11 mouse cellular contexts compared by ENCODE assay signal in genomic region chr13:28717404-28717803, GRCm38 (mm10).
DNase-seq lines count a peak whose midpoint lies in the region; ATAC-seq and TF ChIP-seq lines count a peak whose summit lies in the region.
"Had no signal": no experiment of that assay in that cellular context is flagged by ENCODE, and none has a peak within 500 bp of the region (broad histone marks: within the 10 kb centered on the region; RNA-seq: fewer than 3 reads in every experiment).

No protein-coding gene starts in this region.

- no peak for TF ChIP-seq CTCF in heart, adult 2 months (IDR thresholded peaks at IDR 0.05)
- no peak for TF ChIP-seq CTCF in kidney, postnatal 0 days (IDR thresholded peaks at IDR 0.05; ENCODE audit: low read depth)
- TF ChIP-seq CTCF in kidney, adult 2 months (conservative IDR thresholded peaks at IDR 0.05; ENCODE audit: insufficient read depth, insufficient read length, low read depth, low read length): no peak

- H3K36me3 ChIP-seq in heart, adult 2 months (ENCODE audit: control insufficient read depth, insufficient read depth, low read length): peaks cover 7% of the 10 kb centered on the region
- no peaks in the 10 kb centered on the region for H3K36me3 ChIP-seq in kidney, postnatal 0 days (ENCODE audit: insufficient read depth, low read length)
- H3K36me3 ChIP-seq in kidney, adult 2 months (ENCODE audit: control insufficient read depth, insufficient read depth, low read length): no peaks in the 10 kb centered on the region
- H3K36me3 ChIP-seq in forebrain, embryonic 16.5 days (ENCODE audit: control insufficient read depth, insufficient read depth): no peaks in the 10 kb centered on the region
- H3K36me3 ChIP-seq in myocyte (ENCODE audit: control insufficient read depth, insufficient read depth): no peaks in the 10 kb centered on the region
- H3K36me3 ChIP-seq: limb, embryonic 15.5 days had no signal

- H3K79me2 ChIP-seq in heart, adult 2 months (replicated peaks; ENCODE audit: control insufficient read depth, insufficient read depth, low read length): no peaks in the 10 kb centered on the region
- peaks cover 22% of the 10 kb centered on the region for H3K79me2 ChIP-seq in myocyte (ENCODE audit: control insufficient read depth, insufficient read depth)

- H3K27me3 ChIP-seq in heart, adult 2 months (ENCODE audit: control insufficient read depth, insufficient read depth, low read length): no peaks in the 10 kb centered on the region
- H3K27me3 ChIP-seq in kidney, postnatal 0 days (ENCODE audit: insufficient read depth, low read length): no peaks in the 10 kb centered on the region
- no peaks in the 10 kb centered on the region for H3K27me3 ChIP-seq in kidney, adult 2 months (replicated peaks; ENCODE audit: control insufficient read depth, insufficient read depth, low read length)
- H3K27me3 ChIP-seq in forebrain, embryonic 16.5 days (replicated peaks; ENCODE audit: control insufficient read depth, insufficient read depth, low read length): no peaks in the 10 kb centered on the region
- H3K27me3 ChIP-seq in myocyte (ENCODE audit: control insufficient read depth, insufficient read depth, insufficient read length): no peaks in the 10 kb centered on the region
- H3K27me3 ChIP-seq: limb, embryonic 15.5 days had no signal

- intact Hi-C loops in heart, adult 2 months (cut with DNase I): loop anchor here (5.0 kb wide), 2 partner anchors 170 to 235 kb away; partner anchors contain the start of gene Sox4

- no peak for TF ChIP-seq EP300 in heart, adult 2 months (IDR thresholded peaks at IDR 0.05; ENCODE audit: insufficient read depth, low read depth, low read length)

- H3K4me1 ChIP-seq in heart, adult 2 months (ENCODE audit: control insufficient read depth, insufficient read depth, low read length): peaks cover 13% of the 10 kb centered on the region
- H3K4me1 ChIP-seq in kidney, postnatal 0 days (replicated peaks; ENCODE audit: insufficient read depth, low read length): no peaks in the 10 kb centered on the region
- H3K4me1 ChIP-seq in kidney, adult 2 months (ENCODE audit: control insufficient read depth, insufficient read depth, low read length): peaks cover 4% of the 10 kb centered on the region; the same call in 1 of the 2 replicates
- H3K4me1 ChIP-seq in forebrain, embryonic 16.5 days (replicated peaks; ENCODE audit: control insufficient read depth, insufficient read depth, low read length): peaks cover 48% of the 10 kb centered on the region

- ATAC-seq in kidney, postnatal 0 days (replicated peaks; ENCODE audit: low FRiP score, low read depth): no peak
- no peak for ATAC-seq in forebrain, embryonic 16.5 days

- no peak overlapping the region for H3ac ChIP-seq in myocyte (ENCODE audit: control insufficient read depth, insufficient read length)

- peak overlapping the region; percentile 40 for H3K27ac ChIP-seq in heart, adult 2 months
- peak overlapping the region; percentile 40; the same call in 1 of the 2 replicates for H3K27ac ChIP-seq in kidney, postnatal 0 days
- no peak overlapping the region for H3K27ac ChIP-seq in kidney, adult 2 months (ENCODE audit: insufficient read depth, low read depth, low read length)
- peak overlapping the region; percentile 82 for H3K27ac ChIP-seq in forebrain, embryonic 16.5 days (ENCODE audit: low read length)
- H3K27ac ChIP-seq: limb, embryonic 15.5 days had no signal

- no peak overlapping the region for H3K9ac ChIP-seq in heart, adult 2 months (ENCODE audit: low read depth, low read length)
- no peak overlapping the region for H3K9ac ChIP-seq in kidney, postnatal 0 days (ENCODE audit: low read depth, low read length)
- no peak overlapping the region for H3K9ac ChIP-seq in forebrain, embryonic 16.5 days (replicated peaks; ENCODE audit: low read depth, low read length)
- H3K9ac ChIP-seq: limb, embryonic 15.5 days had no signal

- no peak overlapping the region for H3K4me2 ChIP-seq in kidney, postnatal 0 days (ENCODE audit: low read length)
- no peak overlapping the region for H3K4me2 ChIP-seq in forebrain, embryonic 16.5 days (ENCODE audit: low read length)
- no peak overlapping the region for H3K4me2 ChIP-seq in myocyte (ENCODE audit: low read depth)
- H3K4me2 ChIP-seq: limb, embryonic 15.5 days had no signal

- WGBS in heart, adult 2 months: 91% methylated on average over 4 of the region's 4 CpGs
- 91% methylated on average over 4 of the region's 4 CpGs for WGBS in kidney, postnatal 0 days
- 90% methylated on average over 4 of the region's 4 CpGs for WGBS in kidney, adult 2 months
- 92% methylated on average over 4 of the region's 4 CpGs for WGBS in forebrain, embryonic 16.5 days

- DNase-seq in heart, adult 2 months: no peak
- DNase-seq in heart, adult 18-20 months: no peak
- DNase-seq in kidney, postnatal 0 days (ENCODE audit: low spot score): no peak
- DNase-seq in kidney, adult 2 months: no peak
- no peak for DNase-seq in frontal cortex, postnatal 10 days (ENCODE audit: low spot score in 2 of 2)
- DNase-seq in right cerebral cortex, postnatal 25 days: no peak
- DNase-seq: adrenal gland, postnatal 25 days; cerebellum, adult 11-12 months had no signal

- no peak for TF ChIP-seq POLR2A in heart, adult 2 months (IDR thresholded peaks at IDR 0.05; ENCODE audit: insufficient read depth, low read depth, low read length)
- no peak for TF ChIP-seq POLR2A in kidney, adult 2 months (IDR thresholded peaks at IDR 0.05; ENCODE audit: low read depth, low read length)
- TF ChIP-seq POLR2A in myocyte (IDR thresholded peaks at IDR 0.05; ENCODE audit: insufficient read length, low read depth): no peak

- no peak overlapping the region for H3K4me3 ChIP-seq in heart, adult 2 months
- H3K4me3 ChIP-seq in kidney, postnatal 0 days (replicated peaks; ENCODE audit: low read depth, low read length): no peak overlapping the region
- H3K4me3 ChIP-seq in kidney, adult 2 months (ENCODE audit: insufficient read depth, low read depth, low read length): no peak overlapping the region
- no peak overlapping the region for H3K4me3 ChIP-seq in forebrain, embryonic 16.5 days (replicated peaks; ENCODE audit: low read length)
- H3K4me3 ChIP-seq in myocyte: no peak overlapping the region
- H3K4me3 ChIP-seq: limb, embryonic 15.5 days had no signal

- H3K9me3 ChIP-seq in kidney, postnatal 0 days (replicated peaks; ENCODE audit: low read length): no peaks in the 10 kb centered on the region
- no peaks in the 10 kb centered on the region for H3K9me3 ChIP-seq in forebrain, embryonic 16.5 days (ENCODE audit: control insufficient read depth, low read length)
- H3K9me3 ChIP-seq: limb, embryonic 15.5 days had no signal

TF ChIP-seq in myocyte, 11 proteins besides CTCF, POLR2A, EP300 and RAD21:
- TF ChIP-seq SRF (IDR thresholded peaks at IDR 0.05; ENCODE audit: control insufficient read depth, insufficient read length, low read depth): no peak
- peak; percentile 86; the same call in 1 of the 2 replicates for TF ChIP-seq CEBPB (IDR thresholded peaks at IDR 0.05; ENCODE audit: insufficient read depth, poor library complexity, severe bottlenecking)
TF ChIP-seq in myocyte: peak in this region for 1.
